Mouse (Mus musculus): Measurements from ENCODE around the gene Tmem136. TPM values are rescaled to one million over a fixed set of nuclear protein-coding genes. Genes with fewer than 3 reads are reported as not detected.

Gene Tmem136
- polyA plus RNA-seq, 2 experiments, result 9.6 to 16.3 TPM

DNA sequence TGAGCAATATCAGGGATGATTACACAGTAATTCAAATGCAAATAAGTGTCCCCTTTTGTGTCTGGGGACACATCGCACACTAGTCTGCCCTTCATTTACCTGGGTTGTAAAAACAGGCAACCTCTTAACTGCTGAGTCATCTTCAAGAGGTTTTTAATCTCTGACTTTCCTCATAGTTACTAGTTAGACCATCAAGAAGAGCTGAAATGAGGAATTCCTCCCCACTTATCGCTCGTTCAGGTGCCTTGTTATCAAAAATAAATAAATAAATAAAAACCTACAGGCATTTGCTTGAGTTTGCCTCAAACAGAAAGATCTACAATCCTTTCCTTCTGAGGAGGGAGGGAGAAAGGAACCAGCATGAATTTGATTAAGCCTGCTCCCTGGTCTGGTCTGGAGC, 7.6 kb downstream of the Tmem136 start:
- Histone ChIP-seq H3K27ac (replicated peaks; ENCODE audit: low read depth, low read length) (no peak overlapping the region), H3K36me3 (ENCODE audit: control insufficient read depth, insufficient read depth, low read length) (peaks cover 12% of the 10 kb centered on the region; the same call in 1 of the 2 replicates), H3K9me3 (ENCODE audit: control insufficient read depth, low read length) (no peaks in the 10 kb centered on the region), H3K4me3 (replicated peaks; ENCODE audit: low read length) (no peak overlapping the region), H3K4me2 (replicated peaks; ENCODE audit: low read depth, low read length, severe bottlenecking) (no peak overlapping the region), H3K9ac (ENCODE audit: low read depth, low read length, severe bottlenecking) (no peak overlapping the region), H3K27me3 (ENCODE audit: control insufficient read depth, insufficient read depth, low read length) (no peaks in the 10 kb centered on the region), H3K4me1 (ENCODE audit: control insufficient read depth, insufficient read depth, low read length) (peaks cover 8% of the 10 kb centered on the region)
- no peak for TF ChIP-seq POLR2A (IDR thresholded peaks at IDR 0.05; ENCODE audit: borderline replicate concordance, extremely low read depth, insufficient read depth, insufficient read length)
- DNase-seq (ENCODE audit: low spot score) (no peak), ATAC-seq (ENCODE audit: low FRiP score, low read depth) (no peak)
- WGBS, result 87% methylated on average over 3 of the region's 3 CpGs

DNA sequence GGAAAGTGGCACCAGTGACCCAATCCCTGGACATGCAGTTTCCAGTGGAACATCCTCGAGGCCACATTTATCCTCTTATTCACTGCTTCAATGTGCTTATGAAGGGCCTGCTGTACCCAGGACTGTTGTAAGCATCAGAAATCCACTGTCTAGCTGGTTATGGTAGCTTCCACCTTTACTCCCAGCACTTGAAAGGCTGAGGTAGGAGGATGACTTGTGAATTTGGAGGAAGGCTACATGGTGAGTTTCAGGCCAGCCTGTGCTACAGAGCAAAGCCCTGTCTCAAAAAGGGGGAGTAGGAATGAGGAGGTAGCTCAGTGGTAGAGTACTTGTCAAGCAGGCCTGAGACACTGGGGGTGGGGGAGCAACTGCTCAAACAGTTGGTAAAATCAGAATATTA, 8.3 kb downstream of the Tmem136 start:
- ATAC-seq (ENCODE audit: low FRiP score, low read depth), result no peak
- WGBS, result 81% methylated on average over 1 of the region's 1 CpGs
- TF ChIP-seq POLR2A (IDR thresholded peaks at IDR 0.05; ENCODE audit: borderline replicate concordance, extremely low read depth, insufficient read depth, insufficient read length), result no peak
- Histone ChIP-seq H3K4me3 (replicated peaks; ENCODE audit: low read length) (no peak overlapping the region), H3K36me3 (ENCODE audit: control insufficient read depth, insufficient read depth, low read length) (peaks cover 12% of the 10 kb centered on the region; the same call in 1 of the 2 replicates), H3K4me2 (replicated peaks; ENCODE audit: low read depth, low read length, severe bottlenecking) (no peak overlapping the region), H3K27me3 (ENCODE audit: control insufficient read depth, insufficient read depth, low read length) (no peaks in the 10 kb centered on the region), H3K27ac (replicated peaks; ENCODE audit: low read depth, low read length) (no peak overlapping the region), H3K9me3 (ENCODE audit: control insufficient read depth, low read length) (no peaks in the 10 kb centered on the region), H3K9ac (ENCODE audit: low read depth, low read length, severe bottlenecking) (no peak overlapping the region), H3K4me1 (ENCODE audit: control insufficient read depth, insufficient read depth, low read length) (peaks cover 15% of the 10 kb centered on the region)
- no peak for DNase-seq (ENCODE audit: low spot score)

DNA sequence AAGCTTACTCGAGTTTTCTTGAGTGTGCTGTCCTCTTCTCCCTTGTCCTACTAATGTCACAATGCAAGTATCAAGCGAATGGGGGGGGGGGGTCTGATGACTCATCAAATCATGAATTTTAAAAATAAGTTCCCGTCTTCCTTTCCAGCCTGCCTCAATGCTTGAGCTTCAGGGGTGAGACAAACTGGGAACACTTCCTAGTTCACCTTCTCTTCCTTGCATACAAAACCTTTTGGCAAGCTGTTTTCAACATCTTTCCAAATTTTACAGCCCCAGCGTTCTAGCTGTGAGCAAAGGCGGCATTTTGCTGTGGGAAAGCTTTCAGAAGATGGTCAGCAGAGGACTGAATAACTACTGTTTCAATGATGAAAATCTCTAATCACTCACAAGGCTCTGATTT, 8.8 kb downstream of the Tmem136 start:
- H3K4me3 ChIP-seq (replicated peaks; ENCODE audit: low read length), result no peak overlapping the region
- H3K9ac ChIP-seq (ENCODE audit: low read depth, low read length, severe bottlenecking), result no peak overlapping the region
- no peak overlapping the region for H3K27ac ChIP-seq (replicated peaks; ENCODE audit: low read depth, low read length)
- peaks cover 18% of the 10 kb centered on the region for H3K4me1 ChIP-seq (ENCODE audit: control insufficient read depth, insufficient read depth, low read length)
- no peaks in the 10 kb centered on the region for H3K27me3 ChIP-seq (ENCODE audit: control insufficient read depth, insufficient read depth, low read length)
- DNase-seq (ENCODE audit: low spot score), result no peak
- no peaks in the 10 kb centered on the region for H3K9me3 ChIP-seq (ENCODE audit: control insufficient read depth, low read length)
- ATAC-seq (ENCODE audit: low FRiP score, low read depth), result no peak
- 55% methylated on average over 5 of the region's 5 CpGs for WGBS
- H3K4me2 ChIP-seq (replicated peaks; ENCODE audit: low read depth, low read length, severe bottlenecking), result no peak overlapping the region
- no peak for TF ChIP-seq POLR2A (IDR thresholded peaks at IDR 0.05; ENCODE audit: borderline replicate concordance, extremely low read depth, insufficient read depth, insufficient read length)
- peaks cover 12% of the 10 kb centered on the region; the same call in 1 of the 2 replicates for H3K36me3 ChIP-seq (ENCODE audit: control insufficient read depth, insufficient read depth, low read length)

DNA sequence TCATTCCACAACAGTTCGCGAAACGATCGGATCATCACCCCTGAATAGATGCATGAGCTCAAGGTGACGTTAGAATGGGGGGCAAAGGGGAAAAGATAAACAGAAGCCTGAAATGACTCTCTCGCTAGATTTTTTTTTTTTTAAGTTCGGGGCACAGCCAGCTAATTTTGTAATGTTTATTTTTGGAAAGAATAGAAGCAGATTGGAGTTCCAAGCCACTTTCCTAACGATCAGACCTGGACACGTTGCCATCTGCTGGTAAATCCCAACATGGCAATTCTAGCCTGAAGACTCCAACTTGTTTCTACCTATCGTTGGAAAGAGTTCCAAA, 9.2 kb downstream of the Tmem136 start, which contains the start of gene Arhgef12:
Arhgef12 (minus strand) TSS at position 53 of the 331 bp plus-strand sequence.
- ATAC-seq (ENCODE audit: low FRiP score, low read depth) (no peak), DNase-seq (ENCODE audit: low spot score) (peak; percentile 79)
- Histone ChIP-seq H3K4me3 (replicated peaks; ENCODE audit: low read length) (peak within 1 kb of the TSS; percentile 92), H3K9ac (ENCODE audit: low read depth, low read length, severe bottlenecking) (peak within 1 kb of the TSS; percentile 93), H3K4me2 (replicated peaks; ENCODE audit: low read depth, low read length, severe bottlenecking) (peak within 1 kb of the TSS; percentile 71), H3K36me3 (ENCODE audit: control insufficient read depth, insufficient read depth, low read length) (peaks cover 12% of the 10 kb centered on the region; the same call in 1 of the 2 replicates), H3K4me1 (ENCODE audit: control insufficient read depth, insufficient read depth, low read length) (peaks cover 22% of the 10 kb centered on the region), H3K27me3 (ENCODE audit: control insufficient read depth, insufficient read depth, low read length) (no peaks in the 10 kb centered on the region), H3K9me3 (ENCODE audit: control insufficient read depth, low read length) (no peaks in the 10 kb centered on the region), H3K27ac (replicated peaks; ENCODE audit: low read depth, low read length) (peak within 1 kb of the TSS; percentile 93)
- TF ChIP-seq POLR2A (IDR thresholded peaks at IDR 0.05; ENCODE audit: borderline replicate concordance, extremely low read depth, insufficient read depth, insufficient read length), result no peak
- 30% methylated on average over 10 of the region's 10 CpGs for WGBS

DNA sequence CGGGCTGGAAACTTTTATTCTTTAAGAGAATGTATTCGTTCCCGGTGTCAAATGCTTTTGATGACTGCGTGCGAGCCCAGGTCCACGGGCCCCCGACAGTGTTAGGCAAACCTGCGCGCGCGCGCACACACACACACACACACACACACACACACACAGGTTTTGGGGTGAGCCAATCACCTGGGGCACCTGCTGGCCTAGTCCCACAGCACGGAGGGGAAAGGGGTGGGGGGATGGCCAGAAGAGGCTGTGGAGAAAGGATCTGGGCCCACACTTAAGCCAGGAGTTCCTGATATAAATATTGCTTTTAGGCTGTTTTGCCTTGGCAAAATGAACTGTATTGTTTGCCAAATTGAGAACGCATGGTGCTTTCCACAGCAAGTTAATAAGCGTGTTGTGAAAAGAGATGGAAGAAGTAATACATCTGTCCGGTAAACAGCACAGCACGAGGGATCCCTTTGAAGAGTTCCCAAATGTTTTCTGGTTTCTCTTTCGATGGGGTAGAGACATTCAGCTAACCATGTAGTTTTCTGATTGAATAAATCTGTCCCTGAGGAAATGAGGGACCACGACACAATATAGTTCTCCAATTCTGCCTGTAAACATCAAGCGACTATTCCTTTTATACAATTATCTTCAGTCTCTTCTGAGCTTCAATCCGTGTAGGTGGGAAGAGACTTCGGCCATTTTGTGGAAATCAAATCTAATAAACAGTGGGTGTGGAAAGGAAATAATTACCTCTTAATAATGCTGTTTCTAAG, 9.8 kb downstream of the Tmem136 start:
- peaks cover 9% of the 10 kb centered on the region; the same call in 1 of the 2 replicates for H3K36me3 ChIP-seq (ENCODE audit: control insufficient read depth, insufficient read depth, low read length)
- WGBS, result 15% methylated on average over 22 of the region's 22 CpGs
- H3K27ac ChIP-seq (replicated peaks; ENCODE audit: low read depth, low read length), result peak overlapping the region; percentile 93
- H3K9ac ChIP-seq (ENCODE audit: low read depth, low read length, severe bottlenecking), result peak overlapping the region; percentile 93
- H3K4me2 ChIP-seq (replicated peaks; ENCODE audit: low read depth, low read length, severe bottlenecking), result peak overlapping the region; percentile 71
- TF ChIP-seq POLR2A (IDR thresholded peaks at IDR 0.05; ENCODE audit: borderline replicate concordance, extremely low read depth, insufficient read depth, insufficient read length), result no peak
- no peaks in the 10 kb centered on the region for H3K27me3 ChIP-seq (ENCODE audit: control insufficient read depth, insufficient read depth, low read length)
- H3K4me3 ChIP-seq (replicated peaks; ENCODE audit: low read length), result peak overlapping the region; percentile 92
- 0 out of 2 replicates have a peak, but pooled peaks have one; percentile 11 for ATAC-seq (ENCODE audit: low FRiP score, low read depth)
- DNase-seq (ENCODE audit: low spot score), result no peak
- H3K4me1 ChIP-seq (ENCODE audit: control insufficient read depth, insufficient read depth, low read length), result peaks cover 26% of the 10 kb centered on the region
- no peaks in the 10 kb centered on the region for H3K9me3 ChIP-seq (ENCODE audit: control insufficient read depth, low read length)

Data from limb, embryonic 14.5 days (tissue).